Mouse (Mus musculus) neutrophil, adult 5-6 weeks (primary cell): ENCODE measurements at regions not wholly inside any gene's neighbourhood (a gene's known extent, or its start where the extent isn't known, plus 50 kb on each side); places are given as distances from the start of the nearest gene placed in this dataset.

Source experiments
- ATAC-seq: fragments of 151-379, 151-347 bp; 2 replicates; pipeline ENCODE4 v1.8.0; 2017; ENCODE audit warnings: mild to moderate bottlenecking, moderate TSS enrichment; ENCODE audit not compliant: insufficient number of reproducible peaks, poor library complexity, low FRiP score, severe bottlenecking; ENCODE audit errors: extremely low read depth

- ATAC-seq, result no peak
Measured at GRCm38 (mm10) chr2:162764059-162764458, 103.1 kb upstream of the Ptprt start.

GRCm38 (mm10) chr2:162740523-162740922 is 79.6 kb upstream of the Ptprt start:
- ATAC-seq, result no peak

DNA sequence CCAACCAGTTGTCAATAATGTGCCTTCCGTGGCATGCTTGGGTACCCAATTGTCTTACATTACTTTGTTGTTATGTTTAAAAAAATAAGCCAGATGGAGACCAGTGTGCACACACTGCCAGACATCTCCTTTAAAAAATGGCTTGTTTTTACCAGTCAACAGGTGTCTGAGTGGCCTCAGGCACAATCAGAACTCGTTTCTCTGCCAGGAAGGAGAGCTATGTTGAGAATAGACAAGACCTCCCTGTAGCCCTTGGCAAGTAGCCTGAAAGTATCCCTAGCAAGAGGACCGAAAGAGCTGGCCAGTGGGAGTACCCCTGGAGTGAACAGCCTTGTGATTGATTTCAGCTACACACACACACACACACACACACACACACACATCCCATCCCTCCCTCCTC is 74.8 kb upstream of the Ptprt start:
- no peak for ATAC-seq

- ATAC-seq, result no peak
Measured at GRCm38 (mm10) chr2:162734286-162734685, 73.3 kb upstream of the Ptprt start.

- ATAC-seq, result no peak
Measured at GRCm38 (mm10) chr2:162720016-162720415, 59.1 kb upstream of the Ptprt start.

DNA sequence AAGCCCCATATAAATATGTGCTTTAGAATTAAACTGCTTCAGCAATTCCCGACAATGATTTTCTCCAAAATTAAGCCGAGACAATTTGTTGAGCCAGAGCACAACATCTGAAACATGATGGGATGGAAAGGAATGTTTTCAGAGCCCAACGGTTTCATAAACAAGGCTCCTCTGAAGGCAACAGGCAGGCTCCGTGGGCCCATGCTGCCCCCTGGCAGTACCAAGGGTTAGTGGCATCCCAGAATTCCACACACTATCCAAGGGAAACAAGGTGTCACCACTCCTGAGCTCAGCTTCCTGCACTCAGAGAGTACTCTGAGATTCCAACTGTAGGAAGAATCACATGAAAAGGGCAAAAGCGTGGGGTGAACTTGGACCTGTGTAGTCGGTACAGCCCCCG is 57.5 kb upstream of the Ptprt start:
- no peak for ATAC-seq

DNA sequence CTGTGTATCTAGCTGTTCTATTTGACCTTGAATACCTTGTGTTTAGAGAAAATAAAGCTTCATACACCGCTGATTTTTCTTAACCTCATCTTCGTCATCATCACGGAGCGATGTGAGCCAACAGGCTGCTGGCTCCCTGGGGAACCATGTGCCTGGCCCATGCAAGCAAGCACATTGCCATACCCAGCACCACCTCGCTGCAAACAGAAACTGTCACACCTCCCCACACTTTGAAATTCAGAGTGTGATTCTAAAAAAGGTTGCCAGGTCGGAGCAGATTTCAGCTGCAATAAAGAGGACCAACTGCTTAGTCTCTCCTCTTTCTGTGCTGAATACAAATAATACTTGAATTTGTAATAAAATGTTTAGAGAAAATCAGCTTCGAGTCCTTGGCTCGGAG is 54.0 kb upstream of the Ptprt start:
- no peak for ATAC-seq

DNA sequence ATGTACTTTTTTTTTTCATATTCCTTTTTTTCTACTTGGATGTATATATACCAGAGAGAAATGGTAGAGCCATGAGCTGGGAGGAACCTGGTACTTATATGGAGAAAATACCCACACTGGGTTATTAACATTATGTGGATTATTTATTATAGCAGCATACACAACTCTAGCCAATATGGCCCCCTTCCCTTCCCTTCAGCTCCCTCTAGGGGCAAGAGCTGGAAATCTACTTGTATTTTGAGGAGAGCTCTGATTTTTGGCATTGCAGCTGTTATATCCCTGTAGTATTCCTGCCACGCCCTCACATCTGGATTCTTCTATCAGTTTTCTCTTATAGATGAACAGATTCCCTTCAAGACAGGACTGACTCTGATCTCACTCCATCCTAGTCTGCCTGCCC is 52.0 kb upstream of the Ptprt start:
- no peak for ATAC-seq

GRCm38 (mm10) chr2:162712394-162712793 is 51.4 kb upstream of the Ptprt start:
- no peak for ATAC-seq
